Mouse (Mus musculus): ENCODE measurements around the gene Hist1h2aa.

DNA sequence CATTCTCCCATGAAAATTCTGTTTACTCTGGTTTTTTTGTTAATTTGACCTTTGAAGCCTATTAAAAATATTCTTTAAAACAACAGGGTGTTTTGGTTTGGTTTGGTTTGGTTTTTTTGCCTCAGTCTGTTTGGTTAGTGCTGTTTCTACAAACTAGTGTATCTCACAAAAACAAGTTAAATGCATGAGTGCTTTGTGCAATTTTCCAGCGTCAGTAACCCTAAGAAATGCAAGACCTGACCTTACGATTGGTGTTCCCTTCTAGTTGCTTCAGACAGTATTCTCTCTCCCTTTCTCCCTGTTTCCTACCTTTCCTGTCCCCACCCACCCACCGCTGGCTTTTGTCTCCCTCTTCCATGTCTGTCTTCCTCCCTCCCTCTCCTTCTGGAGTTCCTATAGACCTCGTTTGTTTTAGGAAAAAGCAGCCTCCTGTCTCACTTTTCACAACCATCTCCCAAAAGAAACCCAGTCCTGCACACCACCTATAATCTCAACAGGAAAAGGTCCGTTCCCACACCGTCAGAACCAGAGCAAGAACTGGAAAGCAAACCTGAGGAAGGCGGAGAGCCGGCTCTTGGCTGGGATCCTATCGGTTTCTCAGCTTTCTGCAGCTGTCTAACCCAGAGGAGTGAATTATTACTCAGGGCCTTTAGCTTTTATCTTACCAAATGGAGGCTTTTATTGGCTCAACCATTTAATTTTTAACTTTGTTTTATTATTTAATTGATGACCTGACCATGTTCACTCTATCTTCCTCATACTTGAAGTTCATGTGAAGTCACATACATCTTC, 19.7 kb upstream of the Hist1h2aa start, which contains the start of gene Slc17a4:
- TF ChIP-seq CTCF (conservative IDR thresholded peaks at IDR 0.05; ENCODE audit: low read length) = no peak
- TF ChIP-seq POU5F1 (IDR thresholded peaks at IDR 0.05; ENCODE audit: borderline replicate concordance, low read length) = no peak
- TF ChIP-seq NANOG (IDR thresholded peaks at IDR 0.05; ENCODE audit: borderline replicate concordance, low read length) = no peak

All from E14TG2a.4 (cell line).